Mouse (Mus musculus) adrenal gland, adult 8-10 months (tissue): ENCODE results near the gene Setd7. TPM values are rescaled to one million over a fixed set of nuclear protein-coding genes. Genes with fewer than 3 reads are reported as not detected.

Source experiments
- DNase-seq: peaks from one replicate; pipeline ENCODE4 v3.0.0; 2022
- total RNA-seq, 4 experiments: library from RNA; stranded (reverse); gene quantifications; 2 replicates each; pipeline ENCODE4 v1.2.4; 2022

Setd7 gene
- total RNA-seq, 4 experiments from 2014 or later: 52.6 to 77.9 (median 66.4) TPM

- DNase-seq: no peak
Measured at GRCm38 (mm10) chr3:51468530-51468929, 92.1 kb downstream of the Setd7 start.

Other genes with a start within 250 kb of the Setd7 start
- gene Elf2, start 220.2 kb downstream of the Setd7 start, total RNA-seq: 10 to 100 TPM; 57.5 to 93.6 (median 80.2) TPM
- gene Mgarp, start 164.1 kb downstream of the Setd7 start, total RNA-seq: 1,000 to 10,000 TPM in 3 of 4 experiments, 100 to 1,000 TPM in 1; 688 to 1,713 (median 1,219) TPM
- 100 to 1,000 TPM; 425 to 852 (median 611) TPM for gene Ndufc1, start 151.9 kb downstream of the Setd7 start, total RNA-seq
- gene Naa15, start 145.7 kb downstream of the Setd7 start, total RNA-seq: 10 to 100 TPM; 53.1 to 65.3 (median 59.3) TPM
- gene Rab33b, start 77.0 kb downstream of the Setd7 start, total RNA-seq: 10 to 100 TPM; 13.9 to 18.5 (median 17.4) TPM
- 100 to 1,000 TPM; 209 to 255 (median 219) TPM for gene Mgst2, start 99.5 kb upstream of the Setd7 start, total RNA-seq